Mouse (Mus musculus): ENCODE data around the gene Egfr.
A peak's percentile ranks its signal among the peaks of the same experiment; 100 is the strongest.

Gene Egfr

DNA sequence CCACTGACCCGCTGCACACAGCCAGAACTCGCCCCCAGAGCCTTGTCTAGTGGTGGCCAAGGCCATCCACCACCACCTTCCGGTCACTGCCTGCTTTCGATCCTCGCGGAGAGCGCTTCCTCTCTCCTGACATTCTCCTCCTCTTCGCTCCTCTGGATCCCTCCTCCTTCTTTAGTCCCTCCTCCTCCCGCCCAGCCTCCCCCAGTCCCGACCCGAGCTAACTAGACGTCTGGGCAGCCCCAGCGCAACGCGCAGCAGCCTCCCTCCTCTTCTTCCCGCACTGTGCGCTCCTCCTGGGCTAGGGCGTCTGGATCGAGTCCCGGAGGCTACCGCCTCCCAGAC lies at the start of gene Egfr:
Gene Egfr (plus strand): TSS at position 197 of the 342 bp plus-strand sequence.
- peak; percentile 38 for DNase-seq (ENCODE audit: low read depth, low spot score)

DNA sequence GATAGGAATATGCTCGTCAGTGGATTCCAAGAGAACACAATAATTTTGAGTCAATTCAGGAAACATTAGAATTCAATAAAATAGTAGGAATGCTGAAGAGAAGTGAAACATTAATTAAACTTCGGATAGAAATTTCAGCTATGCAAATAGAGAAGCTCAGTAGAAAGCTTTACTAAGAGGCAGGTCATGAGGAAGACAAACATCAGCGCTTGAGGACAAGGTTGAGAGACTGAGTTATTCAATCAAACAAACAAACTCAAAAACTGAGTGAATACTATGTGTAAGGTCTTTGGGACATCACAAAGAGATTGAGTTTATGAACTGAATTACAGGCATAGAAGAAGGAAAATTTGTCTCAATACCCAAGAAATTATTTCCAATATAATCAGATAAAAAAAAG lies 48.8 kb upstream of the Egfr start:
- DNase-seq (ENCODE audit: low read depth, low spot score): no peak

DNA sequence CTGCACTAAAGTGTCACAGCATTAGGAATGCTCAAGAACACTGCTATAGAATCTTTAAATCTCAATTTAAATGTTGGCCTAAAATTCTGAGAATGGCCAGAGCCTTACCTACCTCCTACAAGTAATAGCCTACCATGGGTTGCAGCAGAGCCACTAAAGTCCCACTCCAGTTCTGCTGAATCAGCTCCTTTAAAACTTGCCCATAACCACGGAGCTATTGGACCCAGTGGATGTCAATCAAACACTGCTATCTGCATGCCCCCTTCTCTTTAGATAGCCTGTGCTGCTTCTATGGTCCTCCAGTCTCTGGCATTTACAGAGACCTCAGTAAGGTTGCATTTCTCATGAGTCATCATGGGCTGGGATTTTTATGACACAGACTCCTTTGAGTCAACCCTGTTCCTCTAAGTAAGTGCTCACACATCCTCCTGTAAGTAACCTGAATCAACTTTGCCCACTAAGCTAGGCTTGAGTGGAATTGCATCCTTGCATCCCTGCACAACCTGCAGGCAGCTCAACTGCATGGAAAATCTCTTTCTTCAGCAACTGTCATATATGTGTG lies 16.8 kb upstream of the Egfr start:
- DNase-seq (ENCODE audit: low read depth, low spot score): no peak

DNA sequence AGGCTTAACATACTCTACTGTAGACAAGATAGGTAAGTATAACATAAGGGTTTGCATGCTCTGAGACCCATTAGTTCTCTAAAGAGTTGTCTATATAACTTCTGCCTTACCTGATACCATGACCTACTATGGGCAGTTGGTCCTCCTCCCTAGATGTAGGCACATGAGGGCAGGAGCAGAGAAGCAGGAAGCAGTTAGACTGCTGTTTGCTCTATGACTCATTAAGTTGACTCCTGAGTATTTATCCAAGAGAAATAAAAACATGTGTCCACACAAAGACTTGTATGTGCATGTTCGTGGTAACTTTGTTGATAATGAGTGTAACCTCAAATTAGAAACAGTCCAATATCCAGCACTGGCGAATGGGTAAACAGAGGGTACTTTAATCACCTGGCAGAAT lies 14.7 kb upstream of the Egfr start:
- no peak for DNase-seq (ENCODE audit: low read depth, low spot score)

DNA sequence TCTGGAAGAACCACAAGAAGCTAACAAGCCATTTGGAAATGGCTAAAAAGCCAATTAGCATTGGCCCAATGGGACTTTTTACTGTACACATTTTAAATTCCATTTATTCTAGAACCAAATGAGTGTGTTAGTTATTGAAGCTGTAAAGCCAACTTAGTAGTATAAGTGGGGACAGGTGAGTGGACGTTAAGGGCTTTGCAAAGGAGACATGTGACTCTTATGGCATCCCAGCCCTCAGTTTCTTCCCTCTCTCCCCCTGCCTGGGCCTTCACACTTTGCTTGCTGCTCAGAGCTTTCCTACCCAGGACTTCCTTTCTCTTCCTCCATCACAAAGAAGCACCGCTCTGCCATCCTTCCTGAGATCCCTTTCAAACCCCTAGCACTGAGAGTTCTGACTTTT lies 13.3 kb upstream of the Egfr start:
- no peak for DNase-seq (ENCODE audit: low read depth, low spot score)

DNA sequence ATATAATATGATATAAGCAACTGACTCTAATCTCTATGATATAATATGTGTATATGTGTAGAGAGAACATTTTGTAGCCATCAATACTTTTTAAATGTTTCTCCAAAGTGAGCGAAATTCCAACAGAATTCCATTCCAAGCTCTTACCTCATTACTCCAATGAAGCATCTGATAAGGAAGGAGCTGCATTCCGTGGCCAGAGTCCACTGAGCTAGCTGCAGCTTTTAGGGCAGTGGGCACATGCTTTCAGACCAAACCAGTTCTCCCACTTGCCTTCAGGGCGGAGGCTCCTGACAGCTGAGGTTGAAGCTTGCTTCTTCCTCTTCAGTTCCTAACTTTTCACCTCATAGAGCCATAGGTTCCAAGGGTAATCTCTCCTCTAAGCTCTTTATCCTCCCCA lies 12.8 kb upstream of the Egfr start:
- DNase-seq (ENCODE audit: low read depth, low spot score): no peak

DNA sequence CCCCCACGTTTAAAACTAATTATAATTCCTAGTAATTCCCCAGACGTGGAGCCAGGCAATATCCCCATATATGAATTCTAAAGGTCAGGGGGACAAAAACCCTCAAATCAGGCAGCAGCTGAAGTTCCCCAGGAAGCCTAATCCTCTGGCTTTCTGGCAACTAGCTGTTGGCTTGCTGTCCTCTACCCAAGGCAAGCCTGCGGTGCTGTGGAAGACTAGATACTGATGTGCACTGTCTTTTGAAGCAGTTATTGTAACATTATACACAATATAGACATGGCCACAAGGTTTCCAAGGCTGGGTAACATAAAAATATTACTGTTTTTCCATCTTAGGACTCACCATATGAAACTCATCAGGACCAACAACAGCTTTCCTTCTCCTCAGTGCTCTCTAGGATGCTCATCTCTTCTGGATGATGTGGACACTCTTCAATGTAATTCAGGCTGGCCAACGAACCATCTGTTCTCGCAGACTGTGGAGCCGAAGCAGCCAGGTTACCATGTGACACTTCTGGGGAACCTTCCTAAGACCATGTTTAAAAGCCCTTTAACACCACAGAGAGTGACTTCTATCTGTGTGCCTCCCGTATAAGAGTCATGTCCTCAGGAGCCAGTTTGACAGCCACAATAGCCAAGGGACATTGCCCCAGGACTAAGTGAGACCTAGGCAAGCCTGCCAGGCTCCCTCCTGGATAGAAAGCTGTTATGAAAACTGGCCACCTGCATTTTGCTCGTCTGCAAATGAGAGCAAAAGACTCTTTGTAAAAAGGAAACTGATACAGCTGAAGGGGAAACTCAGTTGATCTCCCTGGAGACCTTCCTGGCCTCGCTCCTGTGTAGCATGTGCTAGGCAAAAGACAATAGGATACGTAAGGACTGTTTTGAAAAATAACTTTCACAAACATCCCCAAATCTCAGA lies 11.1 kb upstream of the Egfr start:
- no peak for DNase-seq (ENCODE audit: low read depth, low spot score)

DNA sequence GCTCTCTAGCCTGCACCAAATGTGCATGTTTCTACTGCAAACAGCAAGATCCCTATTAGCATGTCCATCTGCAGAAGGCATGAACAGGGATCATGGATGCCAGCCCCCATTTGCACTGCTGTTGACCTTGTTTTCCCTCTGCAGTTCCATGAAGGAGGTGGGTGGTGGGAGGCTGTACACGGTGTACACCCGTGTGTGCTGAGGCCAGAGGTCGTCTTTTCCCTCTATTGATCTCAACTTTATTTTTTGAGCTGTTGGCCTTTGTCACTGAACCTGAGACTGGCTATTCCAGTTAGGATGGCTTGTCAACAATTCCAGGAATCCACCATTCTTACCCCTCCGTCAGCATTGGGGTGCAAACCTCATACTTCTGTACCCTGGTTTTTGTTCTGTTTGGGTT lies 9.8 kb upstream of the Egfr start:
- no peak for DNase-seq (ENCODE audit: low read depth, low spot score)

DNA sequence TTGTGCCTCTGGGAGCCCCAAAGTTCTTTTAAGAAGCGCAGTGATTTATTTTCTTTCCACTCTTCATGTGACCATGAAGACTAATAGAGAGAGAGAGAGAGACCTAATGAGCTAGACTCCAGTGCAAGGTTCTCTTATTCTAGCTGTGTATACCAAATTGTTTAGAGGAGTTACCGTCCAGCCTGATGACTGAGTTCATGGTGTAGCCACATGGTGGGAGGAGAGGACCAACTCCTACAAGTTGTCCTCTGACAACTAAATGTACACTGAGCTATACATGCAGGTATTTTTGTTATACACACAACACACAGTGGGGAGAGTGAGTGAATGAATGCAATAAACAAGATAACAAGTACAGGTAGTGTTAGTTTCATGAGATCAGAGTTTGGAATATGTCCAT lies 9.2 kb upstream of the Egfr start:
- DNase-seq (ENCODE audit: low read depth, low spot score): no peak

DNA sequence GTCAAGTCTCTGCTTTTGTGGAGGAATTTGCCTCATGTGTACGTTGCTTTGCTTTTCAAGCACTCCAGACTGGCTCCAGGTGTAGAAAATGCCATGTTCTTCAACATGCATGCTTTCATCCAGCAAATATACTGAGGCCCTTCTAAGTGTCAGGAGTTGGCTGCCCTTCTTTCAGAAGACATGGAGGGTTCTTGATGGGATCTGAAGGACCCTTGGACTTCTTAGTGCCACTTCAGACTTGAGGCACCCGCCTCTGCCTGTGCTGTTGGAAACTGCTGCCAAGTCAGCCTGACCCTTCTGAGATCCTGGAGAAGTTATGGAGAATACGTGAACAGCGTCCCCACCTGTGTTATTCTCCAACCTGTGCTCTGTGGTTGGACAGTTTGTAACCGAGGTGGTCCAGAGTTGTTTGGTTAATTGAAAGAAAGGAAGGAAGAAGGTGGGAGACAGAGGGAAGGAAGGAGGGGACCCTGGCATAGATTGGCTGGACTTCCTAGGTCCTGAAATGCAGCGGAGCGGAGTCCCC lies 483 bp upstream of the Egfr start:
- DNase-seq (ENCODE audit: low read depth, low spot score): no peak

DNA sequence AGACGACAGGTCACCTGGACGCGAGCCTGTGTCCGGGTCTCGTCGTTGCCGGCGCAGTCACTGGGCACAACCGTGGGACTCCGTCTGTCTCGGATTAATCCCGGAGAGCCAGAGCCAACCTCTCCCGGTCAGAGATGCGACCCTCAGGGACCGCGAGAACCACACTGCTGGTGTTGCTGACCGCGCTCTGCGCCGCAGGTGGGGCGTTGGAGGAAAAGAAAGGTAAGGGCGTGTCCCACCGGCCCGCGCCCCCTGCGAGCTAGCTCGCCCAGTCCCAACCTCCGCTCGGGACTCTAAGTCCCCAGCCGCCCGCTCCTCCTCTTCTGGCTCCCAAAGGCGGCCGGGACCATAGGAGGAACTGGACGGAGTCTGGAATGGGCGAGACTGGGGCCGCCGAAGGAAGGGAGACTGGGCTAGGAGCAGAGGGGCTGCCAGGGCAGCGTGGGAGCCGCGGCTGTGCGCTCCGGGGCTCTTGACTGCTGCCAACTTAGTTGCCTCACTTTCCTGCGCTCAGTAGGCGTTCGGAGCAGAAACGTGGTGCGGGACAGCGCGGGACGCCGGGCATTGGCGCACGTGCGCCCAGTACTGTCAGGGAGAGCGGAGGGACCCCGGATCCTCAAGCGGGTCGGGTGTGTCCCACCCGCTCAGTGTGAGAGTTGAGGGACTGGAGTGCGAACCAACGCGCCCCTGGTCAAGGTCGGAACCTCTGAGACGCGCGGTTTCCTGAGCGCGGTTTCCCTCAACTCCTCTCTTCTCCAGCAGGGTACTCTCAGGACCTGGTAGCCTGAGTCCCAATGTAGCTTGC lies 548 bp downstream of the Egfr start:
- peak; percentile 49 for DNase-seq (ENCODE audit: low read depth, low spot score)

DNA sequence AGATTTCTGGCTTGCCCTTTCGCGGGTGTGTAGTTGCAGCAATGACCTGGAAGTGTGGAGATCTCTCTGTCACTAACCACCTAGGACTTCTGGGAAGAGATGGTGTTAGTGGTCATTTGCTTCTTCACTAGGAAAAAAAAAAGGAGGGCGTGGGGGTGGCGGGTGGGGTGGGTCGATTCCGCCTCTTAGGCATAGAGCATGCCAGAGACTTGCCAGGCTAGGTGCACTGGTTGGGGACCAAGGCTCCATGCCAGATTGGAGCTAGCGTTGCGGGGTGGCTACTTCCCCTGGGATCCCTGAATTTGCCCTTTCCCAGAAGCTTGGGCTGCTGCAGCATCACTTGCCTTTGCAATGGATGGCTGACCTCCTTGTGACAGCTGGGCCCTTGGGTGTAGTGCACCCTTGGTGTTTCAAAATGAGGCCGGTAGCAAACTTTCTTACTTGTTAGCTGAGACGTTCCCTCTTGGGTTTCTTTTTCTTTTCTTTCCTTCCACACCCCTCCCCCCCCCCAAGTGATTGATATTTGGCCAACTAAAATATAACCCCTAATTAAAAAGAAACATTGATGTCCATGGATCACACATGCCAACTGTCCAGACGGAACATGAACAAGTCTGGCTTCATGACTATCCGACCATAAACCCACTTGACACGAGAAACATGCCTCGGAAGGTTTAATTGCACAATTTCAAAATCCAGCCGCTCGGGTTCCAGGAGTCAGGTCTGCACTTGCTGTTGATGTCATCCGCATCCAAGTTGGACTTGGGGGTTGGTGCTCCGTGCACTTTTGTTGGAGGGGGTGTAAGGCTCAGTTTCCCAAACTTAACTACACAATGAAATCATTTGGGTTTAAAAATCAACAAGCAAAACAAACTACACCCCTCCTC lies 1.4 kb downstream of the Egfr start:
- DNase-seq (ENCODE audit: low read depth, low spot score): peak; percentile 7

DNA sequence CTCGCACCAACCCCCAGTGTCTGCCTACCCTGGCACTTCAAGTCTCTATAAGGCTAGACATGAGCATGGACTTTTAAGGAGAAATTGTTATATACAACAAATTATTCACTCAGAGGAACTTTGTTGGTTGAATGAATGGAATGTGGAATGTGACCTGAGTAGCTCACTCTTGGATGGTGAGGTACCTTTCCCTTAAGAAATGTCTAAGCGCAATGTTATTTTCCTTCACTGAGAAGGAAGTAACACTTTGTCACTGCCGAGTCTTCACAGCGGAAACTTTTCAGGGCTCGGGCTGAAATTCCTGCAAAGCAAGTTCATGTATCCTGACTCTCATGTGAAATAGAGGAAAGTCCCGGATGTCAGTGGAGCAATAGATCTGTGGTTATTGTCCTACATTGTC lies 7.9 kb downstream of the Egfr start:
- DNase-seq (ENCODE audit: low read depth, low spot score): no peak

DNA sequence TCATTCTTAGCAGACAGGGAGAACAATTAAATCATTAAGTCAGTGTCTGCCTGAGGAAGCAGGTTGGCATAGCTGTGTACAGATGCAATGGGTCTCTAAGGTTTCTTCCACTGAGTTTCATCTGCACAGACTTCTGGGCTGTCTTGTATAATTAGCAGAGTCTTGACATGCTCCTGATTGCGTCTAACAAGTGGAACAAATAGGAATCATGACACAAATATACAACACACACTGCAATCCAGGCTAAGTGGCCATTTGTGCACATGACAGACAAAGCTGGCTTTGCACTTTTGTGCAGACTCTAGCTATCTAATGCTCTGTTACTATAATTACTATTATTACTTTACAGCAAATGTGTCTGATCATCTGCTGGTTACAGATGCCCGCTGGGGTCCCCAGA lies 9.2 kb downstream of the Egfr start:
- DNase-seq (ENCODE audit: low read depth, low spot score): no peak

DNA sequence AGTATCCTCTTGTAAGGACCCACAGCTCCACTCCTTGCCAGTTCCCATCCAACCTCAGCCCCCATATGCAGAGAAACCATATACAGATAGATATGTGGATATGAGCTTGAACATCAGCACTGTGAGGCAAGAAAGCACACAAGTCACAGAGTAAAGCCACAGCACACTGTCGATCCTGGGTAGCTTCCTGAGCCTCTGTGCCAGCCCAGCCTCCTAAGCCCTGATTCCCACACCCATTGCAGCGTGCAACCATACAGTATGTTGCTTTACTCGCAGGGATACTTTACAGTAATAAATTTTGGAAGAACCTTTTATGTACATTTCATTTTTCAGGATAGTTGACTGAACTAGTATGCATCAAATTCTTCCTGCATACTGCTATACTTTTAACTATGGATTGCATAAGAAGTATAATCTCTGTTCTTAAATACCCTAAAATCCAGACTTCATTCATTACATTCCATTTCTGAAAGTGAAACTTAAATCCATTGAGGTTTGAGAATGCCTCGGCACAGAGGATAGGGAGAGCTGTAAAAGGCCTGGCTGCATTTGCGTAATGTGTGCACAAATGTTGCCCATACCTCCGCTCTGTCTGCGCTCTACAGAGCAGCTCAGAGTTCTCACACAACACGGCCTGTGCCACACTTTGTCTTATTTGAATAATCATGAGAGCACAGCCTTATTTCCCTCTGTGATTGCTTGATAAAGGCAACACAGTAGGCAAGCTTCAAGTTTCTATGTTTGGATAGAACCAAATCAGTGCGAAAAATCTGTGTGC lies 14.2 kb downstream of the Egfr start:
- DNase-seq (ENCODE audit: low read depth, low spot score): no peak

DNA sequence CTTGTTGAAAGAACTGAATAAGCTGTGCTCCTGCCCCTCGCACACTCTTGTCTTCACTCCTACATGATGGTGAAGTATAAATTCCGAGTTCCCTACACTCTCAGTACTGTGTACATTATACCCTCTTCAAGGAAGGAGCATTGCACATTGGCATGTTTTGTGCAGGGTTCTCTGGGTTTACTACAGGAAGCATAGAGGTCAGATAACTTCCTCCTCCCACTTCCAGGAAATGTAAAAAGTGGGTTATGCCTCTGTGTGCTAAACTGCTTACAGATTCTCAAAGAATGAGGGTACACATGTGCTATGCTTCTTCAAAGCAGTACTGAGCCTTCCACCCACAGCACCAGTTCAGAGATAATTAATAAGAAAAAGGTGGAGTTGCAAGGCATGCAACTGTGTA lies 16.0 kb downstream of the Egfr start:
- DNase-seq (ENCODE audit: low read depth, low spot score): no peak

DNA sequence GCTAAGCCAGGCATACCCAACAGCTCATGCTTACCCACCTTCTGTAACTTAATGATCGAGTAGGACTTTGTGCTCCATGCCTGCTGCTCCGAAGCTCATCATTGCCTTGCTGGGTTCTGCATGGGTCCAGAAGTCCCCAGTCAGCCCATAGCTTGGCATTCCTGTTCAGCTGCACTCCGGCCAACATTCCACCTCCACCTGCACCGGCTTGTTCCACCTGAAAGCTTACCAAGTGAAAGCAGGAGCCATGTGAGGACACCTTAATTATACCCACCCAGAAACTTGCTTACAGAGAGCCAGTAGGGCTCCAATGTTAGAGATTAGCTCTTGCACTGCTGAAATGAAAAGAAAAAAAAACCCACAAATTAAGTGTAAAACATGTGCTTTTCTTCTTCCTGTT lies 17.3 kb downstream of the Egfr start:
- no peak for DNase-seq (ENCODE audit: low read depth, low spot score)

DNA sequence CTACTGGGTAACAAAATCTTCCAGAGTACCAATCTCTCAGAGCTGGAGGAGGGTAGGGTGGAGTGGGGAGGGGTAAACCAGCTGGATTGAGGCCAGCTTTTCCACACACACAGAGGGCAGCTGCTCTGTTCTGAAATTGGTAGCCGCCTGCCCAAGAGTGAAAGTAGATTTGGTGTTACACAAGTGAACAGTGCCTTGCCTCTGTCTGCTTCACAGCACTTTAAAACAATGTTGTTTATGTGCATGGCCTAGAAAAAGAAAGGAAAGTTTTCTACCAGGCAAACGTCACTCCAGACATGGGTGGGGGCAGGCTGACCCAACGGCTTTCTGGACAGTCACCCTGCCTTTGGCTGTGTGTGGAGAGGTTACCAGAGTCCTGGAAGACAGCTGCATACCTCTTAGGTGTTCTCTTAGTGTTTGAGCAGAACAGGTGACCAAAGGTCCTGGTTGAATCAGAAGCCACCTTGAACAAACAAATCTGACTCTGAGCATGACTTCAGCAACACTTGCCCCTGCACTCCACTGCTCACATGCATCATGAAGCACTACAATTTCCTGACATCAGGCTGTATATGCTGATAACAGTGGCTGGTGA lies 17.8 kb downstream of the Egfr start:
- DNase-seq (ENCODE audit: low read depth, low spot score): no peak

DNA sequence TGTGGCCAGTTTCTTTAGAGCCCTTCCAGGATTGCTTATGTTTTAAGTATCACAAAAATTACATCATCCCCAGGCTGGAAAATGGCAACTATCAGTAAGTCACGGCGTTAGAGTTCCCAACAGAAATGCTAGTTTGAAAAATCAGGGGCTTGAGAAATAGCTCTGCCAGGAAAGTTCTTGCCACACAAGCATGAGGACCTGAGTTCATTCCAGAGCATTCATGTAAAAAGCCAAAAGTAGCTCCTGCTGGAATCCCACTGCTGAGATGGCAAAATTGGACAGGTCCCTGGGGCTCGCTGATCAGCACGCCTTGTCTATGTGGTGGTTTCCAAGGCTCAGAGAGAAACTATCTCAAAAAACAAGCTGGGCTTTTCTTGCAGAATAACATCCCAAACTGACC lies 19.0 kb downstream of the Egfr start:
- no peak for DNase-seq (ENCODE audit: low read depth, low spot score)

DNA sequence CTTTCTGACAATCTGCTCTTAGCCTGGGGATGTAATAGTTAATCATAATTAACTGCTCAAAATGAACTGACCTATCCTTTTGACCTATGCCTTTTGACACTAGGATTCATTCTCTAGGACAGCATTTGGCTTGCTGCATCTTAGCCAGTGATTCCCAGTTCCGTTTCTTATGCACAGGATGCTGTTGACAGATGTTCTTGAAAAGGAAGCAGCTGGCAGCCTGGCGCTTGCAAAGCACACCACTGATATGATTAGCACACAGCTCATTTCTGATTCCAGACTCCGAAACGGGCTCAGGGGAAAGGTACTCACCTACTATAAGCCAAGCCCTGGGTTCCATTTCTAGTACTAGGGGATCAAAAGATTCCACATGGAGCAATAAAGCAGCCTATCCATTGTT lies 20.7 kb downstream of the Egfr start:
- no peak for DNase-seq (ENCODE audit: low read depth, low spot score)

All from WW6 (cell line).